Comparison of ENCODE assay signal across 11 mouse cellular contexts in the genomic region with DNA sequence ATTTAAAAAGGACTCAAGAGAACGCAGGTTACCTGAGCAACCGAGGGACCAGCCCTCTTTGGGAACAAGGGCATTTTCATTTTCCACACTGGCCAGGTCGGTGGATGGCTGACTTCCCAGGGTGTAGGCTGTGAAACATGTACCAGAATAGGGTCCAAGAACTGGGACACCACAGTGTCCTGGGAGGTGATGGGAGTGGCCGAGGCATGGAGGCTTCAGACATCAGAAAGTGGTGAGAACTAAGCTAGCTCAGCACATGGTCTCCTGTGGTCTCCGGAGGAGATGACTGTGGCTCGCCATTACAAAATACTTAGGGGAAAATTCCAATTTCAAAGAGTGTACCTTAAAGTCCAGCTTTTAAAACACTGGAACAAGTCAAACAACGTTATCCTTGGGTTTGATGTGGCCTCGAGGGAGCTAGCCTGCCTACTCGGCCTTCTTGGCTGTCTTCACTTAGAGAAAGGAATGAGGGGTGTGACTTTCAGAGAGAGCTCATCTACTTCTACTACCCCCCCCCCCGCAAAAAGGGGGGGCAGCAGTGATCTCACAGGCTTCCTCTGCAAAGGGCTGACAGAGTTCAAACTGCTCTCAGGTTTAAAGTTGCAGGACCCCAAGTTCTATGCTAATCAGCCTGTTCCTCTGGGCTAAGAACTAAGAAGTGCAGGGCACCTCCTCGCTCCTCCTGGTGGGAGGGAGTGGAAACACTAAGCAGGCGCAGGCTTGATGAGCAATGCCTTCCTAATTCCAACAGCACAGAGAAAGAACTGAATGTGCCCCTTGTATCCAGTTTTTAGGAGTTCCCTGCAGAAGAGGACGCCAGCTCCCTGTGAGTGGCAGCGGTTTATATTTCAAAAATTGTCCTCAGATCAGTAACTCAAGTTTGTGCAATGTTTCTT. TPM values are rescaled to one million over a fixed set of nuclear protein-coding genes. Genes with fewer than 3 reads are reported as not detected.
DNase-seq lines count a peak whose midpoint lies in the region; ATAC-seq lines count a peak whose summit lies in the region.
"Had no signal": no experiment of that assay in that cellular context is flagged by ENCODE, and none has a peak within 500 bp of the region (broad histone marks: within the 10 kb centered on the region; RNA-seq: fewer than 3 reads in every experiment).

No protein-coding gene starts in this region.

- no peak overlapping the region for H3K4me3 ChIP-seq in forebrain, embryonic 15.5 days
- no peak overlapping the region for H3K4me3 ChIP-seq in forebrain, embryonic 12.5 days (replicated peaks)
- H3K4me3 ChIP-seq in limb, embryonic 11.5 days (ENCODE audit: low read depth, low read length), result no peak overlapping the region
- H3K4me3 ChIP-seq in limb, embryonic 10.5 days, result no peak overlapping the region
- no peak overlapping the region for H3K4me3 ChIP-seq in embryonic facial prominence, embryonic 14.5 days (ENCODE audit: low read depth, low read length)
- H3K4me3 ChIP-seq: heart, embryonic 15.5 days; midbrain, embryonic 15.5 days had no signal

- peak; percentile 35 for DNase-seq in limb, embryonic 11.5 days (ENCODE audit: low spot score)
- no peak for DNase-seq in limb, embryonic 10.5 days (ENCODE audit: low spot score)
- peak; percentile 62 for DNase-seq in embryonic facial prominence, embryonic 14.5 days (ENCODE audit: low spot score)
- DNase-seq in urinary bladder, postnatal 10 days (ENCODE audit: low spot score), result no peak
- DNase-seq in layer of hippocampus, adult 11-12 months (ENCODE audit: low spot score), result no peak
- DNase-seq: cerebellum, postnatal 14 days had no signal

- H3K36me3 ChIP-seq in forebrain, embryonic 15.5 days, result peaks cover 28% of the 10 kb centered on the region
- H3K36me3 ChIP-seq in forebrain, embryonic 12.5 days (replicated peaks), result peaks cover 18% of the 10 kb centered on the region
- H3K36me3 ChIP-seq in limb, embryonic 11.5 days (ENCODE audit: control insufficient read depth, insufficient read depth, low read length), result 0 out of 2 replicates have a peak, but pooled peaks cover 2% of the 10 kb centered on the region
- H3K36me3 ChIP-seq in limb, embryonic 10.5 days, result peaks cover 24% of the 10 kb centered on the region
- H3K36me3 ChIP-seq in embryonic facial prominence, embryonic 14.5 days (ENCODE audit: control insufficient read depth, insufficient read depth, low read length), result peaks cover 37% of the 10 kb centered on the region

- peaks cover 16% of the 10 kb centered on the region for H3K4me1 ChIP-seq in forebrain, embryonic 15.5 days
- H3K4me1 ChIP-seq in forebrain, embryonic 12.5 days, result no peaks in the 10 kb centered on the region
- peaks cover 6% of the 10 kb centered on the region; the same call in 1 of the 2 replicates for H3K4me1 ChIP-seq in limb, embryonic 11.5 days (ENCODE audit: control insufficient read depth, insufficient read depth, low read length)
- H3K4me1 ChIP-seq in limb, embryonic 10.5 days, result peaks cover 13% of the 10 kb centered on the region
- peaks cover 9% of the 10 kb centered on the region for H3K4me1 ChIP-seq in embryonic facial prominence, embryonic 14.5 days (ENCODE audit: control insufficient read depth, insufficient read depth, low read length)
- H3K4me1 ChIP-seq: heart, embryonic 15.5 days; midbrain, embryonic 15.5 days had no signal

- no peak overlapping the region for H3K9ac ChIP-seq in forebrain, embryonic 15.5 days (replicated peaks)
- H3K9ac ChIP-seq in forebrain, embryonic 12.5 days, result no peak overlapping the region
- H3K9ac ChIP-seq in limb, embryonic 11.5 days (ENCODE audit: low read length), result no peak overlapping the region
- no peak overlapping the region for H3K9ac ChIP-seq in embryonic facial prominence, embryonic 14.5 days (ENCODE audit: low read depth, low read length)
- H3K9ac ChIP-seq: heart, embryonic 15.5 days; midbrain, embryonic 15.5 days had no signal

- no peak for ATAC-seq in forebrain, embryonic 15.5 days (replicated peaks)
- no peak for ATAC-seq in forebrain, embryonic 12.5 days (ENCODE audit: low FRiP score)
- ATAC-seq in limb, embryonic 11.5 days (ENCODE audit: insufficient number of reproducible peaks, low FRiP score, low TSS enrichment, low read depth), result no peak
- peak; percentile 60; the same call in 1 of the 2 replicates for ATAC-seq in embryonic facial prominence, embryonic 14.5 days (ENCODE audit: low read depth)
- ATAC-seq in megakaryocyte progenitor cell, adult 5-6 weeks (replicated peaks; ENCODE audit: poor library complexity), result 0 out of 2 replicates have a peak, but pooled peaks have one; percentile 34
- ATAC-seq: midbrain, embryonic 15.5 days had no signal

- H3K27ac ChIP-seq in forebrain, embryonic 15.5 days (replicated peaks), result peak overlapping the region; percentile 37; the same call in 1 of the 2 replicates
- no peak overlapping the region for H3K27ac ChIP-seq in forebrain, embryonic 12.5 days
- H3K27ac ChIP-seq in limb, embryonic 11.5 days (replicated peaks; ENCODE audit: low read depth, low read length), result no peak overlapping the region
- no peak overlapping the region for H3K27ac ChIP-seq in limb, embryonic 10.5 days
- no peak overlapping the region; the same call in 1 of the 2 replicates for H3K27ac ChIP-seq in embryonic facial prominence, embryonic 14.5 days (replicated peaks; ENCODE audit: low read depth, low read length)
- H3K27ac ChIP-seq: heart, embryonic 15.5 days; midbrain, embryonic 15.5 days had no signal

- no peak overlapping the region for H3K4me2 ChIP-seq in forebrain, embryonic 15.5 days (replicated peaks)
- no peak overlapping the region for H3K4me2 ChIP-seq in forebrain, embryonic 12.5 days
- no peak overlapping the region for H3K4me2 ChIP-seq in limb, embryonic 11.5 days (ENCODE audit: low read depth, severe bottlenecking)
- no peak overlapping the region for H3K4me2 ChIP-seq in embryonic facial prominence, embryonic 14.5 days (ENCODE audit: low read depth, low read length)
- H3K4me2 ChIP-seq: heart, embryonic 15.5 days; midbrain, embryonic 15.5 days had no signal

- H3K27me3 ChIP-seq in forebrain, embryonic 15.5 days, result no peaks in the 10 kb centered on the region
- no peaks in the 10 kb centered on the region for H3K27me3 ChIP-seq in forebrain, embryonic 12.5 days
- H3K27me3 ChIP-seq in limb, embryonic 11.5 days (ENCODE audit: control insufficient read depth, insufficient read depth, low read length), result no peaks in the 10 kb centered on the region
- H3K27me3 ChIP-seq in limb, embryonic 10.5 days (ENCODE audit: low read depth, poor library complexity, severe bottlenecking), result no peaks in the 10 kb centered on the region
- no peaks in the 10 kb centered on the region for H3K27me3 ChIP-seq in embryonic facial prominence, embryonic 14.5 days (replicated peaks; ENCODE audit: control insufficient read depth, insufficient read depth, low read length)
- H3K27me3 ChIP-seq: heart, embryonic 15.5 days; midbrain, embryonic 15.5 days had no signal

- 72% methylated on average over 14 of the region's 14 CpGs for WGBS in forebrain, embryonic 15.5 days
- 68% methylated on average over 14 of the region's 14 CpGs for WGBS in forebrain, embryonic 12.5 days
- WGBS in limb, embryonic 11.5 days, result 69% methylated on average over 14 of the region's 14 CpGs
- 75% methylated on average over 14 of the region's 14 CpGs for WGBS in limb, embryonic 10.5 days
- WGBS in embryonic facial prominence, embryonic 14.5 days, result 50% methylated on average over 14 of the region's 14 CpGs

- no peaks in the 10 kb centered on the region for H3K9me3 ChIP-seq in forebrain, embryonic 15.5 days
- no peaks in the 10 kb centered on the region for H3K9me3 ChIP-seq in forebrain, embryonic 12.5 days
- H3K9me3 ChIP-seq in limb, embryonic 11.5 days (ENCODE audit: control insufficient read depth, low read length), result no peaks in the 10 kb centered on the region
- H3K9me3 ChIP-seq in limb, embryonic 10.5 days (replicated peaks), result no peaks in the 10 kb centered on the region
- H3K9me3 ChIP-seq in embryonic facial prominence, embryonic 14.5 days (ENCODE audit: control insufficient read depth, low read length), result no peaks in the 10 kb centered on the region
- H3K9me3 ChIP-seq: heart, embryonic 15.5 days; midbrain, embryonic 15.5 days had no signal

RNA-seq across cellular contexts. Expression of a gene that starts 54.3 kb away (rescaled TPM):
- 33.5 and 34.9 TPM in 2 replicates for polyA plus RNA-seq in forebrain, embryonic 15.5 days (2015; fragmentation: Nextera tagmentation; extraction: Ambion mirVana)
- 12.7 and 15.5 TPM in 2 replicates for polyA plus RNA-seq in forebrain, embryonic 12.5 days (2016; fragmentation: Nextera tagmentation; extraction: Ambion mirVana)
- polyA plus RNA-seq in limb, embryonic 11.5 days (2014; fragmentation: Nextera tagmentation; extraction: Ambion mirVana), result 10.1 and 11.7 TPM in 2 replicates
- 9.2 and 9.5 TPM in 2 replicates for polyA plus RNA-seq in limb, embryonic 10.5 days (2016; fragmentation: Nextera tagmentation; extraction: Ambion mirVana)
- 17.0 and 19.2 TPM in 2 replicates for polyA plus RNA-seq in embryonic facial prominence, embryonic 14.5 days (2014; fragmentation: Nextera tagmentation; extraction: Ambion mirVana)
- total RNA-seq in megakaryocyte progenitor cell, adult 5-6 weeks (2015), result 117 and 120 TPM in 2 replicates
- total RNA-seq in megakaryocyte progenitor cell, adult 5-6 weeks (2017), result 190 and 207 TPM in 2 replicates

Comparison
In these comparisons a context has a peak if more than half of its experiments do, and no peak if none do; other contexts are left out.
1. DNase-seq: peak in limb, embryonic 11.5 days (single experiment) and embryonic facial prominence, embryonic 14.5 days (single experiment); none in limb, embryonic 10.5 days (single experiment), urinary bladder, postnatal 10 days (single experiment) and layer of hippocampus, adult 11-12 months (single experiment).
2. ATAC-seq: peak in embryonic facial prominence, embryonic 14.5 days (single experiment) and megakaryocyte progenitor cell, adult 5-6 weeks (single experiment); none in forebrain, embryonic 15.5 days (single experiment), forebrain, embryonic 12.5 days (single experiment) and limb, embryonic 11.5 days (single experiment).